Mouse (Mus musculus): ENCODE measurements around the gene Gm17349.

Gm17349 gene

GRCm38 (mm10) chr15:99661121-99661830 is 44.0 kb downstream of the Gm17349 start:
- no peak for DNase-seq (ENCODE audit: low spot score in 2 of 2)

- DNase-seq (ENCODE audit: low spot score in 2 of 2), result no peak
Observed at GRCm38 (mm10) chr15:99658437-99658836, 46.9 kb downstream of the Gm17349 start.

- DNase-seq (ENCODE audit: low spot score in 2 of 2), result no peak
Observed at GRCm38 (mm10) chr15:99655956-99656355, 49.3 kb downstream of the Gm17349 start.

DNA sequence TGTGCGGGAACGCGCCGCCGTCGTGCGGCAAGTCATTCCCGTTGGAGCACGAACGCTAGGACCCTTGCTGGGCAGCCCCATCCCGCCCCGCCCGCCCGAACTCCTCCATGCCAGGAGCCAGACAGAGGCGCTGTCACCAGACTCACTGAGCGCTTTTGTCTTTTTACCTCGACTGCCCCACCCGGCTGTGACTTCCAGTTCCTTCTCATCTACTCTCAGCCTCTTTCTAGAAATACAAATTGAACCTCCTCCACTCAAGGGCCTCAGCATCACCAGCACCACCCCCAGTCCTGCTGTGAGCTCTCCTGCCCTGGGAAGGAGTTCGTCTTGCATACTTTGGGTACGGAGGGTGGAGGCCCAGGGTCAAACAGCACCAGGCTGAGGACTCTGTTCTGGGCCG is 51.4 kb downstream of the Gm17349 start:
- no peak for DNase-seq (ENCODE audit: low spot score in 2 of 2)

GRCm38 (mm10) chr15:99653291-99653690 is 52.0 kb downstream of the Gm17349 start:
- DNase-seq (ENCODE audit: low spot score in 2 of 2), result no peak
